Mouse (Mus musculus) lung, postnatal 0 days (tissue): ENCODE measurements around the gene Dppa3. TPM values are rescaled to one million over a fixed set of nuclear protein-coding genes. Genes with fewer than 3 reads are reported as not detected.

Source experiments
- ATAC-seq: fragments of 200-750 bp; cut with Nextera tagmentation; 2 replicates; pipeline ENCODE4 v1.8.0; 2017; ENCODE audit warnings: moderate library complexity
- DNase-seq: peaks from one replicate; pipeline ENCODE4 v3.0.0-alpha.2; 2016; ENCODE audit warnings: low spot score
- H3K27ac ChIP-seq: fragments of 300-500 bp; sonication (generic); 2 replicates; pipeline ENCODE4 v1.5.1; 2014; ENCODE audit warnings: antibody characterized with exemption, mild to moderate bottlenecking, low read length, mixed read lengths
- H3K27me3 ChIP-seq: fragments of 300-500 bp; sonication (generic); replicated peaks from 2 replicates; pipeline ENCODE4 v1.6.1; 2014; ENCODE audit warnings: low read length, mixed read lengths; ENCODE audit not compliant: insufficient read depth
- H3K36me3 ChIP-seq: fragments of 300-500 bp; sonication (generic); 2 replicates; pipeline ENCODE4 v1.6.1; 2014; ENCODE audit warnings: low read length, mixed read lengths; ENCODE audit not compliant: insufficient read depth
- H3K4me1 ChIP-seq: fragments of 300-500 bp; sonication (generic); 2 replicates; pipeline ENCODE4 v1.6.1; 2014; ENCODE audit warnings: antibody characterized with exemption, low read depth, low read length, mixed read lengths; ENCODE audit not compliant: insufficient read depth
- H3K4me2 ChIP-seq: fragments of 300-500 bp; sonication (generic); replicated peaks from 2 replicates; pipeline ENCODE4 v1.6.1; 2014; ENCODE audit warnings: low read depth, mild to moderate bottlenecking, low read length, moderate library complexity, mixed read lengths
- H3K4me3 ChIP-seq: fragments of 300-500 bp; sonication (generic); 2 replicates; pipeline ENCODE4 v1.5.1; 2014; ENCODE audit warnings: low read depth, low read length
- H3K9ac ChIP-seq: fragments of 300-500 bp; sonication (generic); replicated peaks from 2 replicates; pipeline ENCODE4 v1.6.1; 2014; ENCODE audit warnings: low read depth, mild to moderate bottlenecking
- H3K9me3 ChIP-seq: fragments of 300-500 bp; sonication (generic); 2 replicates; pipeline ENCODE4 v1.6.1; 2016; ENCODE audit warnings: low read length, mixed read lengths
- CTCF ChIP-seq: IDR thresholded peaks from 2 replicates; pipeline ENCODE4 v1.5.1; 2016; ENCODE audit warnings: antibody characterized with exemption, mild to moderate bottlenecking
- EP300 ChIP-seq: IDR thresholded peaks from 2 replicates; pipeline ENCODE4 v1.6.1; 2016; ENCODE audit warnings: antibody characterized with exemption, mild to moderate bottlenecking, control low read depth
- WGBS: fragments of 180-500 bp; shearing (Covaris S2); extraction: QIAGEN DNeasy Blood & Tissue Kit; methylation state at CpG from one replicate; pipeline ENCODE4 v1.1.7; 2014; 5-methylcytosine and 5-hydroxymethylcytosine counted together
- polyA plus RNA-seq: library from polyadenylated mRNA; unstranded; fragments of >200 nt; fragmentation: Nextera tagmentation; extraction: Ambion mirVana; gene quantifications from 2 replicates; pipeline ENCODE4 v1.2.1, GENCODE M21; 2015

Dppa3 gene
- polyA plus RNA-seq, 1 experiment from 2014 or later: not detected

DNA sequence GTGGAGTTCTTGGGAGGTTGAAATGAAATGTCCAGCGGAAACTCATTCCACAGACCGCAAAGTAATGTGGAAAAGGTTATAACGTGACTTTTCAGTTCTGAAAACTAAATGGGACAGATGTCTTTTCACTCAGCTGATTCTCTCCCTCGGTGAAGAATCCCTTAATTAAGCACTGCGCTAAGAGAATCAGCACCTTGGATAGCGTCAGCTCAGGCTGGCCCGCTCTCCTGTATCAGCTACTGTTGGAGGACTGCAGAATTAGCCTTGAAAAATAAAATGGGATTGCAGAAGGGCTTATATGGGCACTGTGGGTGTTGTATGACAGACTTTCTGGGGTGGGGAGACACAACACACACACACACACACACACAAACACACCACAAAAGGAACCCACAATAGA lies 33.4 kb downstream of the Dppa3 start:
- Histone ChIP-seq H3K27ac (no peak overlapping the region), H3K4me1 (no peaks in the 10 kb centered on the region), H3K4me3 (no peak overlapping the region), H3K36me3 (no peaks in the 10 kb centered on the region), H3K9ac (no peak overlapping the region), H3K27me3 (no peaks in the 10 kb centered on the region), H3K4me2 (no peak overlapping the region), H3K9me3 (no peaks in the 10 kb centered on the region)
- WGBS: 12% methylated on average over 7 of the region's 7 CpGs
- no peak for ATAC-seq
- peak; percentile 65 for DNase-seq
- no peak for TF ChIP-seq CTCF
- no peak for TF ChIP-seq EP300

DNA sequence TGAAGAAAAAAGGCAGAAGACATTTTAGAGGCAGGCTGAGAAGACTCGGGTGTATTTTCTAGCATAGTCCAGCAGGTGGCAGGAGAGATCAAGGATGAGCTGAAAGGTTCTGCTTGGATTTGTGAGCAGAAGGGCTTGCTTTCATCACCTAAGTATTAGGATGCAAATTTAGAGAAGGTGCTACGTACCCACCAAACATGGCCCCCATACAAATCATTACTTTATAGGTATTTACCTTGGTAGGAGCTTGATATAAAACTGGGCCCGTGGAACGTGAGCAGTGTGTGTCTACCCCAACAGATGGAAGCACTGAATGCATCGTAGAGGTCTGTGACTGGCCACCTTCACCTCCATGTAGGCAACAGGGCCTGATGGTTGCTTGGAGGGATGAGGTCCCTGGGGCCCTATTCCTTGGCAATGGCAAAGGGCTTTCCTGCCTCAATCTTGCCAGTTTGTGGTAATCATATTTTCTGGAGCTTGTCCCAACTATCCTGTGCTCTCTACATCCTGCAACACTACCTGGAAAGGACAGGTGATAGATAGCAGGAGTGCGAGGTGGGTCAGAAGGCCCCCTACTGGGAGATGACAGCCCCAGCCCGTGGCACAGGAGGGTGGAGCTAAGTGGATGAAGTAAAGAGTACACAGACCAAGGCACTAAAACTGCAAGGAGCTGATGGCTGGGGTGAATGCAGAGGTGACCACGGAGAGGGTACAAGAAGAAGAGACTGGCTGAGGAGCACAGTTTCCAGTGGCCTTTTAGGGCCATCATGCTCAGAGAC lies 34.6 kb downstream of the Dppa3 start:
- DNase-seq (peak; percentile 66), ATAC-seq (no peak)
- no peaks in the 10 kb centered on the region for H3K36me3 ChIP-seq
- H3K4me3 ChIP-seq: no peak overlapping the region
- no peak overlapping the region for H3K27ac ChIP-seq
- TF ChIP-seq EP300: no peak
- TF ChIP-seq CTCF: peak; percentile 76
- H3K9me3 ChIP-seq: no peaks in the 10 kb centered on the region
- no peaks in the 10 kb centered on the region for H3K4me1 ChIP-seq
- H3K9ac ChIP-seq: no peak overlapping the region
- 31% methylated on average over 8 of the region's 8 CpGs for WGBS
- no peak overlapping the region for H3K4me2 ChIP-seq
- no peaks in the 10 kb centered on the region for H3K27me3 ChIP-seq

DNA sequence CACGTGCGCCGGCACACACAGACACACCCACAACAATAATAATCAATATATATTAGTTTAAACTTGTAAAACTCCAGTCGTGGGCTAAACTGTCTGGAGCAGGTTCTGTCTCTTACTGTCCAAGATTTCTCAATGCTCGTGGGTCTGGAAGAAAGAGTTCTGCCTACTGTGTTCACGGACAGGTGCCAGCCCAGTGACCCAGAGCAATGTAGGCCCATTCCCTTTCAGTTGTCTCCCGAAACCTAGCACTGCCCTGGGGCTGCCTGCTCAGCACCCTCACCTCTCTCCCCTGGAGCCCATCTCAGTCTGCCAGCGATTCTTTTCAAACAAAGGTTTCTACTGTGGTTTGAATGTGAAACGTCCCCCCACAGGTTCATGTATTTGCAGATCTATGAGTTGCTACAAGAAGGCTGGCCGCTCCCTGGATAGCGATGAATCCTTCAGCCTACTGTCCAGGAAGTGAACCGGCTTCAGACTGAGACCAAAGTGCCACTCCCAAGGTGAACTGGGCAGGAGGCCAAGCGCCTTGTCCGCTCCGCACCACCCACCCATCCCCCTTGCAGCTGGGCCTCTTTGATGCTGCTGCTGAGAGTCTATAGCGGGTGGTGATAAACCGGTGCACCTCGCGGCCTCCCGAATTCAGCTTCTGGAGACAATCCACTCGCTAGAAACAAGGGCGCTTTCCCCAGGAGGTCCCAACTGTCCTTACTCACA lies 36.5 kb downstream of the Dppa3 start:
- no peak overlapping the region for H3K4me2 ChIP-seq

DNA sequence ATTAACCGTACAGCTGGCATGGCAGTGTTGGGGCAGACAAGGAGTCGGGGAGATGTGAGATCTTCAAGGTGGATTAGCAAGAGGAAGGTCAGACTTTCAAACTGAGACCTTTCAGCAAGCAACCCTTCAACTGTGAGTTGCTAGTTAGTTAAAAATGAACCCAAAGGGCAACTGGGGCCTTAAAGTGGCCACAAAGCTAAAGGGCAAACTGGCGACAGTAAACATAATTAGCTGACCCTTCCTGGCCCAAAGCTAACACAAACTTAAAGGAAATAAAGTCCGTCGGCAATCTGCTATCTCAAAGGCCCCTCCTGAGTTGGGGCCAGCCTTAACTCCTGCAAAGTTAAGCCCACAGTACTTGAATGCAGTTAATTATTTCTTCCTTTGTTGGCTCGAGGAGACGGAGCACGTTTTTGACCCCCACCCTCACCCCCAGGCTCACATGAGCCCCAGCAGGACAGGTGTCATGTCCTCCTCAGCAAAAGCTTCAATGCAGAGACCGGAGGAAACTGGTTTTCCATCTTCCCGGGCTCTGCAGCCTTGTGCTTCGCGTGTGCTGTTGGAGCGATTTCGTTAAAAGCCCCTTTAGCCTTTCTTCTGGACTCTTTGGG lies 37.5 kb downstream of the Dppa3 start:
- TF ChIP-seq EP300 (no peak), CTCF (no peak)
- no peaks in the 10 kb centered on the region for H3K27me3 ChIP-seq
- no peak overlapping the region for H3K27ac ChIP-seq
- H3K9ac ChIP-seq: no peak overlapping the region
- no peak for DNase-seq
- WGBS: 30% methylated on average over 14 of the region's 14 CpGs
- no peaks in the 10 kb centered on the region for H3K36me3 ChIP-seq
- no peak overlapping the region for H3K4me2 ChIP-seq
- no peak for ATAC-seq
- H3K4me1 ChIP-seq: no peaks in the 10 kb centered on the region
- H3K9me3 ChIP-seq: no peaks in the 10 kb centered on the region
- no peak overlapping the region for H3K4me3 ChIP-seq

More for the DNA sequence above, 36.5 kb downstream of the Dppa3 start:
- H3K9ac ChIP-seq: no peak overlapping the region
- H3K9me3 ChIP-seq: no peaks in the 10 kb centered on the region
- ATAC-seq (no peak; the same call in 1 of the 2 replicates), DNase-seq (peak; percentile 35)
- no peak overlapping the region for H3K4me3 ChIP-seq
- H3K27me3 ChIP-seq: no peaks in the 10 kb centered on the region
- TF ChIP-seq CTCF: no peak
- TF ChIP-seq EP300: no peak
- H3K4me1 ChIP-seq: no peaks in the 10 kb centered on the region
- no peaks in the 10 kb centered on the region for H3K36me3 ChIP-seq
- 27% methylated on average over 22 of the region's 22 CpGs for WGBS
- H3K27ac ChIP-seq: no peak overlapping the region

DNA sequence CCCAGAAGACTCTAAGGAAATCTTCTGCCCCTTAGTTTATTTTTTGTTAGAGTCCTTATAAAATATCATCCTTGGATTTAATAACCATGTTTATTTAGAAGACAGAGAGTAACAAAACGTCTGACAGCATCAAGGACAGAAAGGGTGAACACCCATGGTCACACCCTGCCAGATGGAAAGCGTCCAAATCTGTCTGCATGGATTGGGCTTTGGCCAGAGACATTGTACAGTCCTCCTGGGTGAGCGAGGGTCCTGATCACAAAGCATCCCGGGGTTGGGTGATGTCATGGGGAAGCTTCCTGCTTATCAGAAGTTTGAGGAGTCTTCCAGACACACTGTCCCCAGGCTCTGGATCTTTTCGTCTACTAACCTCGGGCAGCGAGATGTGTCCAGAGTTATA lies 39.7 kb downstream of the Dppa3 start:
- Histone ChIP-seq H3K4me1 (no peaks in the 10 kb centered on the region), H3K27me3 (no peaks in the 10 kb centered on the region), H3K4me3 (no peak overlapping the region), H3K9ac (no peak overlapping the region), H3K36me3 (no peaks in the 10 kb centered on the region), H3K27ac (no peak overlapping the region), H3K9me3 (no peaks in the 10 kb centered on the region), H3K4me2 (no peak overlapping the region)
- ATAC-seq (no peak), DNase-seq (no peak)
- WGBS: 46% methylated on average over 7 of the region's 7 CpGs
- TF ChIP-seq CTCF (no peak), EP300 (no peak)

DNA sequence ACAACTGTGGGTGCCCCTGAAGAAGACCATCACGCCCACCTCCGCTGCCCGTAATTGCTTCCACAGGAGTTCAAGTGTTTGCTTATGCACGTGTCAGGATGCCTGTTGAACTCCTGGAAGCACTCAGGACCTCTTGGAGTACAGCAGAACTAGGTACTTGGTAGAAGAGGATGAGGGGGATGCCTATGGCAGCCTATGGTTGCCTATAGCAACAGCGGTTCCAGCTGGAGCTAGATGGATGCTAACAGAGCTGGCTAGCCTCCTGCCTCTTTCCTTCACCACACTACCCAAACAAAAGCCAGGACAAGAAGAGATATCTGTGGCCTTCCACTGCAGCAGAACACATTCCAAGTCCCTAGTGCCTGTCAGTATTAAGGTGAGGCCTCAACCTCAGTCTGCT lies 41.5 kb downstream of the Dppa3 start:
- Histone ChIP-seq H3K9ac (no peak overlapping the region), H3K27ac (no peak overlapping the region), H3K36me3 (no peaks in the 10 kb centered on the region), H3K4me2 (no peak overlapping the region), H3K4me3 (no peak overlapping the region), H3K27me3 (no peaks in the 10 kb centered on the region), H3K4me1 (no peaks in the 10 kb centered on the region), H3K9me3 (no peaks in the 10 kb centered on the region)
- DNase-seq (no peak), ATAC-seq (no peak)
- WGBS: 64% methylated on average over 5 of the region's 5 CpGs
- TF ChIP-seq EP300: no peak
- no peak for TF ChIP-seq CTCF
